Mouse (Mus musculus) embryonic facial prominence, embryonic 14.5 days (tissue): ENCODE measurements around the gene Dpp9. TPM values are rescaled to one million over a fixed set of nuclear protein-coding genes. Genes with fewer than 3 reads are reported as not detected.
A peak's percentile ranks its signal among the peaks of the same experiment; 100 is the strongest.

Experiments used
- microRNA counts: library from miRNA; unstranded; fragments of <30 nt; microRNA quantifications from one replicate; lab custom pipeline; 2017
- microRNA-seq: library from miRNA; unstranded; fragments of <30 nt; microRNA quantifications from one replicate; pipeline ENCODE4, GENCODE M21; 2016; ENCODE audit warnings: borderline number of aligned reads
- polyA plus RNA-seq: library from polyadenylated mRNA; unstranded; fragments of >200 nt; fragmentation: Nextera tagmentation; extraction: Ambion mirVana; gene quantifications from 2 replicates; pipeline ENCODE4 v1.2.1, GENCODE M21; 2014

Dpp9 gene
- polyA plus RNA-seq, 1 experiment from 2014 or later: 32.5 TPM

MicroRNA genes within 50 kb of the gene (microRNA counts, 519-probe panel; counts per million panel counts)
- microRNA mmu-miR-7b (lab: Ali Mortazavi, UCI): 2,389 counts per million, percentile 44 among the panel's probes with 10 or more counts

Small RNA genes within 50 kb of the gene (microRNA-seq; reads per million reads assigned to microRNA genes)
- gene Gm44397: not detected
- gene Mir7b: 222 reads per million, percentile 60 among the genes with 10 or more reads in this experiment

Other genes with a start within 250 kb of the Dpp9 start
- 11.0 and 18.9 TPM in 2 replicates for gene Shd, start 248.4 kb downstream of the Dpp9 start, polyA plus RNA-seq
- 13.0 and 19.8 TPM in 2 replicates for gene Fsd1, start 232.4 kb downstream of the Dpp9 start, polyA plus RNA-seq
- gene Stap2, start 213.3 kb downstream of the Dpp9 start, polyA plus RNA-seq: 12.4 and 14.1 TPM in 2 replicates
- gene Mpnd, start 213.2 kb downstream of the Dpp9 start, polyA plus RNA-seq: 81.8 and 107 TPM in 2 replicates
- 156 and 167 TPM in 2 replicates for gene Sh3gl1, start 182.3 kb downstream of the Dpp9 start, polyA plus RNA-seq
- 14.2 and 16.5 TPM in 2 replicates for gene Chaf1a, start 178.5 kb downstream of the Dpp9 start, polyA plus RNA-seq
- 32.7 and 39.8 TPM in 2 replicates for gene Ubxn6, start 143.9 kb downstream of the Dpp9 start, polyA plus RNA-seq
- 75.6 and 84.3 TPM in 2 replicates for gene Hdgfl2, start 139.3 kb downstream of the Dpp9 start, polyA plus RNA-seq
- 0.08 and 0.33 TPM in 2 replicates for gene Plin4, start 109.1 kb downstream of the Dpp9 start, polyA plus RNA-seq
- gene Plin5, start 101.3 kb downstream of the Dpp9 start, polyA plus RNA-seq: 0.54 and 0.57 TPM in 2 replicates
- 0.62 and 1.3 TPM in 2 replicates for gene Lrg1, start 96.9 kb downstream of the Dpp9 start, polyA plus RNA-seq
- gene Sema6b, start 78.6 kb downstream of the Dpp9 start, polyA plus RNA-seq: 4.3 and 5.4 TPM in 2 replicates
- gene Tnfaip8l1, start 56.4 kb downstream of the Dpp9 start, polyA plus RNA-seq: 10.2 and 12.3 TPM in 2 replicates
- 98.8 and 99.5 TPM in 2 replicates for gene Mydgf, start 35.0 kb downstream of the Dpp9 start, polyA plus RNA-seq
- 19.6 and 20.5 TPM in 2 replicates for gene Fem1a, start 37.9 kb upstream of the Dpp9 start, polyA plus RNA-seq
- gene Ticam1, start 57.9 kb upstream of the Dpp9 start, polyA plus RNA-seq: 6.9 and 8.1 TPM in 2 replicates
- gene Plin3, start 74.0 kb upstream of the Dpp9 start, polyA plus RNA-seq: 76.9 and 88.4 TPM in 2 replicates
- not detected in 2 replicates for gene Arrdc5, start 81.4 kb upstream of the Dpp9 start, polyA plus RNA-seq
- gene Uhrf1, start 84.4 kb upstream of the Dpp9 start, polyA plus RNA-seq: 74.8 and 90.9 TPM in 2 replicates
- 29.1 and 32.3 TPM in 2 replicates for gene Kdm4b, start 107.2 kb upstream of the Dpp9 start, polyA plus RNA-seq